Mouse (Mus musculus) forebrain, embryonic 11.5 days (tissue): Measurements from ENCODE around the gene Krba1. TPM values are rescaled to one million over a fixed set of nuclear protein-coding genes. Genes with fewer than 3 reads are reported as not detected.

ENCODE experiments used
- ATAC-seq: fragments of 200-750 bp; cut with Nextera tagmentation; replicated peaks from 2 replicates; pipeline ENCODE4 v1.8.0; 2017; ENCODE audit warnings: moderate TSS enrichment; ENCODE audit not compliant: low FRiP score
- DNase-seq: peaks from one replicate; pipeline ENCODE4 v3.0.0-alpha.2; 2017; ENCODE audit warnings: low spot score
- H3K27ac ChIP-seq: fragments of 300-500 bp; sonication (generic); 2 replicates; pipeline ENCODE4 v1.5.1; 2014; ENCODE audit warnings: low read depth, low read length
- H3K27me3 ChIP-seq: fragments of 300-500 bp; sonication (generic); 2 replicates; pipeline ENCODE4 v1.6.1; 2014; ENCODE audit warnings: mild to moderate bottlenecking, low read length, mixed read lengths; ENCODE audit not compliant: control insufficient read depth, insufficient read depth
- H3K36me3 ChIP-seq: fragments of 300-500 bp; sonication (generic); 2 replicates; pipeline ENCODE4 v1.6.1; 2014; ENCODE audit warnings: mild to moderate bottlenecking, low read length, moderate library complexity, mixed read lengths; ENCODE audit not compliant: control insufficient read depth, insufficient read depth
- H3K4me1 ChIP-seq: fragments of 300-500 bp; sonication (generic); replicated peaks from 2 replicates; pipeline ENCODE4 v1.6.1; 2014; ENCODE audit warnings: low read length, mixed read lengths; ENCODE audit not compliant: control insufficient read depth, insufficient read depth
- H3K4me2 ChIP-seq: fragments of 300-500 bp; sonication (generic); 2 replicates; pipeline ENCODE4 v1.6.1; 2014; ENCODE audit warnings: low read depth, mild to moderate bottlenecking, low read length, moderate library complexity, mixed read lengths; ENCODE audit not compliant: severe bottlenecking
- H3K4me3 ChIP-seq: fragments of 300-500 bp; sonication (generic); 2 replicates; pipeline ENCODE4 v1.5.1; 2014; ENCODE audit warnings: low read depth, low read length
- H3K9ac ChIP-seq: fragments of 300-500 bp; sonication (generic); 2 replicates; pipeline ENCODE4 v1.6.1; 2014; ENCODE audit warnings: low read length
- H3K9me3 ChIP-seq: fragments of 300-500 bp; sonication (generic); 2 replicates; pipeline ENCODE4 v1.6.1; 2016; ENCODE audit warnings: low read length, mixed read lengths; ENCODE audit not compliant: control insufficient read depth
- WGBS: fragments of 180-500 bp; shearing (Covaris S2); extraction: QIAGEN DNeasy Blood & Tissue Kit; methylation state at CpG from one replicate; pipeline ENCODE4 v1.1.7; 2014; 5-methylcytosine and 5-hydroxymethylcytosine counted together
- polyA plus RNA-seq: library from polyadenylated mRNA; unstranded; fragments of >200 nt; fragmentation: Nextera tagmentation; extraction: Ambion mirVana; gene quantifications from 2 replicates; pipeline ENCODE4 v1.2.1, GENCODE M21; 2014

Gene Krba1
- 23.5 and 23.8 TPM in 2 replicates for polyA plus RNA-seq

DNA sequence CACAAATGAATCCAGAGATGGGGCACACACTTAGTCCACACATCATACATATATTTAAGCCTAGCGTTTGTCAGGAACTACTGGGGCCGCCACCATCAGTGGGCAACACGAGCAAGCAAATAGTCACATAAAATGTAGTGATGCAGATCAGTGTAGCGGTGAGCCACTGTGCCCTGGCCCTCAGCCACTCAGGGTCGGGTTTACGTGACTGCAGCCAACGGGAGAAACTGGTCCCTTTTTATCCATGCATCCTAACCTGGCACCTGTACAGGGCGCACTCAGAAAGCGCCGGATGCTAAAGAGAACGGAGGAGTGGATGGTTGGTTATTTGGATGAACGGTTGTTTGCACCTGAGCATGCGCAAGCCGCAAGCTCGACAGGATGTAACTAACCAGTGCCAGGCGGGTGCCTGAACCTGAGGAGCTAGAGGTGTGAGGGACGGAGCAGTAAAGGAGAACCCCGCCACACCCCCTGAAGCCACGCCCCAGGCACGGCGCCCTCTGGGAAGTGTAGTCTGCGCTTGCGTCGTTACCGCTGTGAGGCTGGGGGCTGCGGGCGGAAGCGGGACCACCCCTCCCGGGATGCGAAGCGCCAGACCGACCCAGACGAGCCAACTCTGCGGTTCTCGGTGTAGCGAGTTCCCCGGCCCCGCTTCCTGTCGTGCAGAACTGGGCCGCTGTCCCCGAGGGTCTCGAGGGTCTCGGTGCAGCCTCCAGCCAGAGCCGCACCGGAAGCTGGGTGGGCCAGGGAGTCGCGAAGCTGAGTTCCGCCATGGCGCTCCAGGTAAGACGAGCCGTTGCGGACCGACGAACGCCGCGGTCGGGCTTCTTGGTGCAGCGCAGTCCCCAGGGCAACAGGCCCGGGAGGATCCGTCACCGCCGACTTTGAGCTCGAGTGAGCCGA lies at the start of gene Krba1:
Gene Krba1 (plus strand): TSS at position 482 of the 903 bp plus-strand sequence.
- DNase-seq (peak; percentile 92), ATAC-seq (peak; percentile 97)
- H3K27me3 ChIP-seq, result no peaks in the 10 kb centered on the region
- H3K36me3 ChIP-seq, result no peaks in the 10 kb centered on the region
- no peaks in the 10 kb centered on the region for H3K9me3 ChIP-seq
- peak within 1 kb of the TSS; percentile 74 for H3K4me2 ChIP-seq
- peak within 1 kb of the TSS; percentile 37; the same call in 1 of the 2 replicates for H3K27ac ChIP-seq
- H3K4me3 ChIP-seq, result peak within 1 kb of the TSS; percentile 78
- WGBS, result 2% methylated on average over 65 of the region's 65 CpGs
- peaks cover 7% of the 10 kb centered on the region for H3K4me1 ChIP-seq
- peak within 1 kb of the TSS; percentile 88 for H3K9ac ChIP-seq

DNA sequence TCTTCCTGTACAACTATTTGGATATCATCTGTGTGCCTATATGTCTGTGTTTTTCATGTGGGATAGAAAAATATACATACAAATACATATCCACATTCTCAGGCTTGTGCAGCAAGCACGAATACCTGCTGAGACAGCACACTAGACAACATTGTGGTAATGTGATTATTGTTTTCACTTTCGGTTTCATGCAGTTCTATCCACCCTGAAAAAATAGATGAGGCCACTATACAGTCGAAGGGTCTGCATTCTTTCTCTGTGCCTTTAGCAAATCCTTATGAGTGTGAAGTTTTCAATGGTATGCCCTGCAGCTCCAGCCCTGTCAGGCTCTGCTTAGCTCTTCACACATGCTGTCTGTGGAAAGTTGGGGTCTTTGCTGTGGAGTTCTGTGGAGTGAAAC lies 36.5 kb upstream of the Krba1 start:
- H3K36me3 ChIP-seq, result no peaks in the 10 kb centered on the region
- DNase-seq (no peak), ATAC-seq (no peak)
- no peak overlapping the region for H3K4me3 ChIP-seq
- H3K4me1 ChIP-seq, result no peaks in the 10 kb centered on the region
- 76% methylated on average over 3 of the region's 3 CpGs for WGBS
- no peaks in the 10 kb centered on the region for H3K9me3 ChIP-seq
- H3K4me2 ChIP-seq, result no peak overlapping the region
- H3K27ac ChIP-seq, result no peak overlapping the region
- no peak overlapping the region for H3K9ac ChIP-seq
- H3K27me3 ChIP-seq, result no peaks in the 10 kb centered on the region

DNA sequence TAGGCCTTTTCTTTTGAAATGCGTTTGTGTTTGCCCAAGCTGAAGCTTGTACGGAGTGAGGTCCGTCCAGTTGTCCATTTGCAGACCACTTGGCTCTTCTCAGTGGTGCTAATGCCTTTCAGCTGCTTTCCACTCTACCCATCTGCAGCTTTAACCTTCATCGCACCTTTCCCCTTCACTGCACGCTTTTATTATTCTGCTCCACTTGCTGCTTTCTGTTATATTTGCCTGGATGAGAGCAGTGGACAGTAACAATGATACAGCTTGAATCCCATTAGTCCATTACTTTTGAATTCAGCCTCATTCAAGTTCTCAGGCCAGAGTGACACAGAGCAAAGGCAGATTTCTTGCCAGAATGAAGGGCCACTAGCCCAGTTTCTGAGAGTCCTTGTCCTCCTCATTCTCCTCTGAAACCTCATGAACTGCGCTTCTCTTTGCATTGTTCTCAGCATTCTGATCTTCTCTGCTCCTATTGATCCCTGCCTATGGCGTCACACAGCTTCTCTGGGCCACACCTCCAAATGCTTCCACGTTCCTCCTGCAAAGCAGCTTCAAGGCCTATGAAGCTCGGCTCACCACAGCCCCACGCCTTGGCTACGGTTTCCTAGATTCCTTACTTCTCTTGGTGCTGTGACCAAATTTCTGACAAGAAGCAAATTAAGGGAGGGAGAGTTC lies 28.9 kb upstream of the Krba1 start:
- H3K4me2 ChIP-seq, result no peak overlapping the region
- H3K9ac ChIP-seq, result no peak overlapping the region
- H3K27ac ChIP-seq, result no peak overlapping the region
- no peaks in the 10 kb centered on the region for H3K4me1 ChIP-seq
- no peaks in the 10 kb centered on the region for H3K9me3 ChIP-seq
- 26% methylated on average over 11 of the region's 11 CpGs for WGBS
- no peak for DNase-seq
- H3K4me3 ChIP-seq, result no peak overlapping the region
- ATAC-seq, result peak; percentile 53
- H3K36me3 ChIP-seq, result no peaks in the 10 kb centered on the region
- no peaks in the 10 kb centered on the region; the same call in 1 of the 2 replicates for H3K27me3 ChIP-seq

DNA sequence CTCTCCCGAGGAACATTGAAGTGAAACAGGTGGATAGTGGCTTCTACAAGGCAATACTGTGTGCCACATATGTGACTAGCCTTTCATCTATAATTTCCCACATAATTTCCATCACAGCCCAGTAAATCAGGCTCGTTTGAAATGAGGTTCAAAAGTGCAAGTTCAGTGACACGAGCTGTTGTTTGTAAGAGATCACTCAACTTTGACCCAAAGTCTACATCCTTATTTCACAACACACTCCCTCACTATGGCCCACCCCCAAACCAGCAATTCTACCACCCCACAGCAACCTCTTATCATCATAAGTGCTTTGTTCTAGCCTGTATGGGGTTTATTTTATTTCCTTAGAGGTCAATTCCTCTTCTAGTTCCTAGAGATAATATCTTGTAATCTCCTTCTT lies 7.2 kb upstream of the Krba1 start:
- ATAC-seq, result no peak

DNA sequence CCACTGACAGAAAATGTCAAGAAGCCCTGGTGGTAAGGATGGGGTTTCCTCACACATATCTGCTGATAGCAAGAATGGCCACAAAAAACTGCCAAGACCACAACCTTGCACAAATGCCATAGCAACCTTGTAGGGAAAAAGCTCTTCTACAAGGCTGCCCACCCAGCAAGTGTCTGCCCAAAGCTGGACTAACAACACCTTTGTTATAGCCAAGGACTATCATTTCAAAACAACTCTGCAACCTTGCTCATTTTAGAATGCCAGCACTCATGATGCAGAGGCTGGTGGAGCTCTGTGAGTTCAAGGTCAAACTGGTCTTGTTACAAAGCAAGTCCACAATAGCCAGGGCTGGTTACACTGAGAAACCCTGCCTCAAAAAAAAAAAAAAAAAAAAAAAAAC lies 1.6 kb upstream of the Krba1 start:
- H3K4me1 ChIP-seq, result peaks cover 7% of the 10 kb centered on the region
- DNase-seq (no peak), ATAC-seq (no peak)
- no peak overlapping the region for H3K27ac ChIP-seq
- H3K36me3 ChIP-seq, result no peaks in the 10 kb centered on the region
- no peaks in the 10 kb centered on the region for H3K9me3 ChIP-seq
- H3K4me3 ChIP-seq, result no peak overlapping the region
- H3K9ac ChIP-seq, result no peak overlapping the region
- no peak overlapping the region for H3K4me2 ChIP-seq
- H3K27me3 ChIP-seq, result no peaks in the 10 kb centered on the region

More for the DNA sequence above, 7.2 kb upstream of the Krba1 start:
- no peaks in the 10 kb centered on the region for H3K27me3 ChIP-seq
- 81% methylated on average over 3 of the region's 3 CpGs for WGBS
- H3K4me3 ChIP-seq, result no peak overlapping the region
- peaks cover 2% of the 10 kb centered on the region; the same call in 1 of the 2 replicates for H3K9me3 ChIP-seq
- no peaks in the 10 kb centered on the region for H3K36me3 ChIP-seq
- H3K4me2 ChIP-seq, result no peak overlapping the region
- DNase-seq, result no peak
- H3K9ac ChIP-seq, result no peak overlapping the region
- no peak overlapping the region for H3K27ac ChIP-seq
- no peaks in the 10 kb centered on the region for H3K4me1 ChIP-seq

DNA sequence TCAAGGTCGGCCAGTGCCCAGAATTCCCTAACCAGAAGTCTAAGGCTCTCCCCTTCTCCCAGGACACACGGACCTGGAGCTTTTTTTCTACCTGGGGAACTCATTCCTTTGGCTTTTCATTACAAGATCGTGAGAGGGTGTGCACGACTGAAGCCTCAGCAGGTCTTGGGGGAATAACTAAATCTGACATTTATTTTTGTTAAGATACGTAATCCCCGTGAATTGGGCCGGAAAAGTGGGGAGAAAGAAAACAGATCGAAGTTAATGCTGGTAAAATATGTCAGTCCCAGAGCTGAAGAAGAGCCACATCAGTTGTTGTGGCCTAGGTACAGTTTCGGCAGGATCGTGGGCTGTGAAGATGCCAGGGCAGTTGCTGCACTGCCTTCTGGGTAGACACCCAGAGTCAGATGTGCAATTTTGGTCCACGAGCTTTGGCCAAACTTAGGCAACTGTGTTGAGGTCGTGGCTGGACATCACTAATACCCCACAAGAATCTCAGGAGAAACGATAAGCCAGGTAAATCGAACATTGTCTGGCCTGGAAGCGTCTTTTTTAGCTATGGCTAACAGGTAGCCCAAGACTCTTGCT lies 716 bp downstream of the Krba1 start:
- DNase-seq (no peak), ATAC-seq (no peak)
- no peaks in the 10 kb centered on the region for H3K9me3 ChIP-seq
- no peaks in the 10 kb centered on the region for H3K27me3 ChIP-seq
- H3K4me3 ChIP-seq, result peak overlapping the region; percentile 78
- peak overlapping the region; percentile 74 for H3K4me2 ChIP-seq
- peak overlapping the region; percentile 88 for H3K9ac ChIP-seq
- H3K36me3 ChIP-seq, result no peaks in the 10 kb centered on the region
- H3K4me1 ChIP-seq, result peaks cover 7% of the 10 kb centered on the region
- WGBS, result 37% methylated on average over 15 of the region's 15 CpGs
- H3K27ac ChIP-seq, result 0 out of 2 replicates have a peak overlapping the region, but pooled peaks have one; percentile 37

DNA sequence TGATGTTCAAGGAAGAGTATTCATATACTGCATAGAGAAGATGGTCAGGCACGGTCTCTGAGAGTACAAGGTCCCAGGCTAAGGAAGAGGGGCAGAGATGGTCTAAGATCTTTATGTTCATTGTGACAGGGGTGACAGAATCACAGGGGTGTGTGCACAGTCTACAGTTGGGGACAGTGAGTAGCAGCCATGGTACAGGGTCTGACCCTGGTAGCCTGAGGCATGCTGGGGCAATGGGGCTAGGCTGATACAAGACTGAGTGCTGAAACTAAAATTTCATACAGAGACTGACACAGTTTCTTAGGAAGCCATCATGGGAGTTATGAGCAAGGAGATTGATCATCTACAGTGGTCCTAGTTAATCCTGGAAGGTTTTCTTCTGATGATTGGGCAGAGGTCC lies 1.3 kb downstream of the Krba1 start:
- no peak overlapping the region for H3K27ac ChIP-seq
- H3K27me3 ChIP-seq, result no peaks in the 10 kb centered on the region
- WGBS, result 100% methylated on average over 1 of the region's 1 CpGs
- H3K36me3 ChIP-seq, result no peaks in the 10 kb centered on the region
- H3K9ac ChIP-seq, result peak overlapping the region; percentile 88
- DNase-seq, result no peak
- no peak overlapping the region; the same call in 1 of the 2 replicates for H3K4me3 ChIP-seq
- peak overlapping the region; percentile 74 for H3K4me2 ChIP-seq
- H3K9me3 ChIP-seq, result no peaks in the 10 kb centered on the region
- no peak for ATAC-seq
- H3K4me1 ChIP-seq, result peaks cover 7% of the 10 kb centered on the region

DNA sequence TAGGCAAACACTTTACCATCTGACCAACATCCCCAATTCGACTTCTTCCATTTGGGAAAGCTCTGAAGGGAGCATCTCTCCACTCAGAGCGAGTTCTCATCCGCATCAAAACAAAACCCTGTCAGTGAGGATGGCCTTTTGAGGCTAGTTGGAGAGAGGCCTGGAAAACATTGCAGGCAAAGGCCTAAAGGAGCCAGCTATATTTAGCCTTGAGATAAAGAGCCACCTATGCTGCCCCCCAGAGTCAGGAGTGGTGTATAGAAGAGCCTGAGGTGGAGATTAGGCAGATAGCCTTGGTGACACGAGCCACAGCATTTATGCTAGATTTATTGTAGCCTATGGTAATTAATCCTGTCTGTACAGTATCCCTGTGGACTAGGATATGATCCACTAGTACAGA lies 1.9 kb downstream of the Krba1 start:
- DNase-seq, result no peak
- 73% methylated on average over 4 of the region's 4 CpGs for WGBS

More for the DNA sequence above, 1.9 kb downstream of the Krba1 start:
- Histone ChIP-seq H3K4me2 (no peak overlapping the region), H3K4me3 (no peak overlapping the region), H3K36me3 (no peaks in the 10 kb centered on the region), H3K27ac (no peak overlapping the region), H3K9me3 (no peaks in the 10 kb centered on the region), H3K9ac (no peak overlapping the region), H3K27me3 (no peaks in the 10 kb centered on the region), H3K4me1 (peaks cover 7% of the 10 kb centered on the region)
- ATAC-seq, result no peak
